Mouse (Mus musculus): Measurements from ENCODE around the gene Rnf7. TPM values are rescaled to one million over a fixed set of nuclear protein-coding genes. Genes with fewer than 3 reads are reported as not detected.
"Not testable (repeated sequence)": the region's sequence is repeated elsewhere in the genome, so short reads cannot be mapped to it uniquely, and the experiment has no call there.

The Rnf7 gene
- total and polyA plus RNA-seq, 2 experiments from 2014 or later, result 217 to 267 TPM

DNA sequence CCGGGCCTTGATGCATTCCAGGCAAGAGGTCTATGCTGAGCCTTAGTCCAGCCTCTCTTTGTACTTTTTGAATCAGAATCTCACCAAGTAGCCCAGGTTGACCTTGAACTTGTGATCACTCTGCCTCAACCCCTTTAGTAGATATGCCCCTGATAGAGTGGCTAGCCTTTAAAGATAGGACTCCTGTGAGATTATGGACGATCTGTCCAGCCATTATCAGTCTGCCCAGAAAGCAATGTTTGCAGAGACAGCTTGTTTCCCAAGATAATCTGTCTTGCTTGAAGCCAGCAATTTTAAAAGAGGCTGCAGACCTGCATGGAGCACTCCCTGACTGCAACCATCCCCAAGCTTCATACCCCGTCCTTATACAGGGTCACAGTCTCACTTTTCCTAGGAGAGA lies 4.6 kb upstream of the Rnf7 start:
- no peak for TF ChIP-seq CTCF (IDR thresholded peaks at IDR 0.05)
- DNase-seq (ENCODE audit: low spot score), result no peak
- Histone ChIP-seq H3K36me3 (ENCODE audit: insufficient read depth, low read length) (no peaks in the 10 kb centered on the region), H3K9ac (replicated peaks; ENCODE audit: low read length, poor library complexity, severe bottlenecking) (no peak overlapping the region), H3K27me3 (ENCODE audit: insufficient read depth, low read length) (no peaks in the 10 kb centered on the region), H3K9me3 (ENCODE audit: low read length) (no peaks in the 10 kb centered on the region), H3K4me1 (ENCODE audit: insufficient read depth, low read length) (no peaks in the 10 kb centered on the region), H3K4me2 (ENCODE audit: low read depth, low read length, poor library complexity, severe bottlenecking) (no peak overlapping the region), H3K4me3 (ENCODE audit: low read depth, low read length) (no peak overlapping the region), H3K27ac (ENCODE audit: low read depth, low read length) (no peak overlapping the region)
- no peak for ATAC-seq (ENCODE audit: low FRiP score)
- 71% methylated on average over 3 of the region's 3 CpGs for WGBS

DNA sequence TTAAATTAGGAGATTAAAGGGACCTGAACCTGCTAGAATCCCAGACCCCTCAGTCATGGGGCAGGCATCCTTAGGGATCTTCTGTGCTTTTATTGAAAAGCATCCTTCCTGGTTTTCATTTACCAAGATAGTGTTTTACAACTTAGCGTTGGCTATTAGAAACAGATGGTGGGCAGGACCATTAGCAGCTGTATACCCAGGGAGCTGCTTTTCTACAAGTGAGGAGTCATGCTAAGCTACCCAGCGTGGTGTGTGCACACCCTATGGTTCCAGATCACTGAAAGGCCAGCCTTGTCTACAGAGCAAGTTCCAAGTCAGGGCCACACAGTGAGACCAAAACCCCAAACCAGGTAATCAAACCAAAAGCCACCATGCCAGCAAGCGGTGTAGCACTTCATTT lies 6.1 kb downstream of the Rnf7 start:
- peaks cover 3% of the 10 kb centered on the region; the same call in 1 of the 2 replicates for H3K4me1 ChIP-seq (ENCODE audit: insufficient read depth, low read length)
- H3K9me3 ChIP-seq (ENCODE audit: low read length), result no peaks in the 10 kb centered on the region
- WGBS, result 79% methylated on average over 3 of the region's 3 CpGs
- H3K27ac ChIP-seq (ENCODE audit: low read depth, low read length), result no peak overlapping the region
- H3K4me2 ChIP-seq (ENCODE audit: low read depth, low read length, poor library complexity, severe bottlenecking), result no peak overlapping the region
- TF ChIP-seq CTCF (IDR thresholded peaks at IDR 0.05), result no peak
- no peaks in the 10 kb centered on the region for H3K27me3 ChIP-seq (ENCODE audit: insufficient read depth, low read length)
- DNase-seq (ENCODE audit: low spot score) (no peak), ATAC-seq (ENCODE audit: low FRiP score) (no peak)
- no peak overlapping the region for H3K4me3 ChIP-seq (ENCODE audit: low read depth, low read length)
- H3K36me3 ChIP-seq (ENCODE audit: insufficient read depth, low read length), result peaks cover 14% of the 10 kb centered on the region
- no peak overlapping the region for H3K9ac ChIP-seq (replicated peaks; ENCODE audit: low read length, poor library complexity, severe bottlenecking)

DNA sequence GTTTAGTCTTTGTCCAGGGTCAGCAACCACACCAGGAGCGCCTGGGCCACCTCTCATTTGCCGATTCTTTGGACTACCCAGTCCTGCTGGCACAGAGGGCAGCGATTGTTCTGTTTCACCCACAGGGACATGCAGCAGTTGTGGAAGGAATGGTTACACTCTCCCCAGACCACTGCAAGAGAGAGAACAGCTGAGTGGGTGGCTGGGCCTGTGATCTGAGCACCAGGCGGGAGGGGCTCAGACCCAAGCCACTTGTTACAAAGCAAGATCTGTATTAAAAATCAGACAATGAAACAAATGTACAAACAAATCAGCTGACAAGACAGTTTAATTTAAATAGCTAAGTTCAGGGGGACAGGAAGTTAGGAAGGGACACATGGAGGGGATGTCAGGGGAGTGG lies 6.8 kb downstream of the Rnf7 start:
- H3K27me3 ChIP-seq (ENCODE audit: insufficient read depth, low read length); DNase-seq (ENCODE audit: low spot score); H3K4me1 ChIP-seq (ENCODE audit: insufficient read depth, low read length); H3K4me3 ChIP-seq (ENCODE audit: low read depth, low read length); H3K4me2 ChIP-seq (ENCODE audit: low read depth, low read length, poor library complexity, severe bottlenecking); H3K27ac ChIP-seq (ENCODE audit: low read depth, low read length); ATAC-seq (ENCODE audit: low FRiP score); H3K9me3 ChIP-seq (ENCODE audit: low read length); H3K9ac ChIP-seq (replicated peaks; ENCODE audit: low read length, poor library complexity, severe bottlenecking): not testable (repeated sequence)
- peaks cover 18% of the 10 kb centered on the region for H3K36me3 ChIP-seq (ENCODE audit: insufficient read depth, low read length)
- WGBS, result 76% methylated on average over 4 of the region's 4 CpGs

DNA sequence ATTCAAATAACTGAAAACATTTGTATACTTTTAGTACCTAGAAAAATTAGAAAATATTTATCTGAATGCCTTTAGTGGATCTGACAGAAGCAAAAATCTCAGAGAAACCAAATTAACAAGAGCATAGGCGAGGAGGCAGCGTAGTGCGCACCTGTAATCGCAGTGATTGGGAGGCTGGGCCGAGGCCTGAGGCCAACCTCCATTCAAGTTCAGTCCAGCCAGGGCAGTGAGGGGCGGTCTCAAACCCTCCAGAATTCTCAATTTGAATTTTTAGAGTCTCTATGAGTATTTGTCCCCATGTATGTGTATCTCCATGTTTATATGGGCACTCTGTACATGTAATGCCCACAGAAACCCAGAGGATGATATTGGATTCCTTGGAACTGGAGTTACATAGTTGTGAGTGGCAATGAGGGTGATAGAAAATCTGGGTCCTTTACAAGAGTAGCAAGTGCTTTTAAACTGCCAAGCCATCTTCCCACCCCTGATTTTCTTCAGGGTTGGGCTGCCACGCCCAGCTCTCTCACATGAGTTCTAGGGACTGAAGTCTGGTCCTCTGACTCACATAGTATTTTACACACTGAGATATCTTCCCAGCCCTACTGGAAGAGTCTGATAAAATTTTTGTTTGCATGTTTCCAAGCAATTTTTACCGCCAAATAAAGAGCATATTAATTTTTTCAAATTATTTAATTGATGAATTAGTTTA lies 8.1 kb downstream of the Rnf7 start:
- Histone ChIP-seq H3K4me2 (ENCODE audit: low read depth, low read length, poor library complexity, severe bottlenecking) (no peak overlapping the region), H3K9me3 (ENCODE audit: low read length) (no peaks in the 10 kb centered on the region), H3K36me3 (ENCODE audit: insufficient read depth, low read length) (peaks cover 18% of the 10 kb centered on the region), H3K27ac (ENCODE audit: low read depth, low read length) (no peak overlapping the region), H3K9ac (replicated peaks; ENCODE audit: low read length, poor library complexity, severe bottlenecking) (no peak overlapping the region), H3K4me1 (ENCODE audit: insufficient read depth, low read length) (no peaks in the 10 kb centered on the region), H3K27me3 (ENCODE audit: insufficient read depth, low read length) (no peaks in the 10 kb centered on the region), H3K4me3 (ENCODE audit: low read depth, low read length) (no peak overlapping the region)
- 96% methylated on average over 8 of the region's 8 CpGs for WGBS
- no peak for ATAC-seq (ENCODE audit: low FRiP score)
- DNase-seq (ENCODE audit: low spot score), result no peak
- TF ChIP-seq CTCF (IDR thresholded peaks at IDR 0.05), result no peak

DNA sequence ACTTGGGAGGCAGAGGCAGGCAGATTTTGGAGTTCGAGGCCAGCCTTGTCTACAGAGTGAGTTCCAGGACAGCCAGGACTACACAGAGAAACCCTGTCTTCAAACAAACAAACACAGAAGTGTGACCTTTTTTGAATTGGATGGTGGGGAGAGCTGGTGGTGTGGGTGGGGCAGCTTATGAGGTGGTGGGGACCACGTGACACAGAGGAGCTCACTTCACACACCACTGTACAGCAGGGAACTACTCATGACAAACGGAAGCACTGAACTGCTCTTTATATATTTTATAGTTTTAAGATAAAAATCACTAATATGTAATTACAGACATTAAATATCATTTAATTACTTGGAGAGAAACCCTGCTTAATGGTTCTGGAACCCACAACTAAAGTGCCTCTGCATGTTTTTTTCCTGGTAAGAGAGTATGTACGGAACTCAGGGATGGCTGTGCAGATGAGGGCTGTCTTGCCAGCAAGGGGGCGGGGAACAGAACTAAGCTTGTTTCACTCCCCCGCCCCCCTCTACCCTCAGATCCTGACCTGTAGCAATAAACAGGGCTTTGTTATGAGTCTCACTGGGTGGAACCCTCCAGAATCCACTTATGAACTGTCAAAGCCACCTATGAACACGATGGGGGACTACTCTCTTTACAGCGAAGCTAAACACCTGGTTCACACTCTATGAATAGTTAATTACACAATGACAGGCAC lies 8.8 kb downstream of the Rnf7 start:
- Histone ChIP-seq H3K9me3 (ENCODE audit: low read length) (no peaks in the 10 kb centered on the region), H3K27ac (ENCODE audit: low read depth, low read length) (no peak overlapping the region), H3K9ac (replicated peaks; ENCODE audit: low read length, poor library complexity, severe bottlenecking) (no peak overlapping the region), H3K36me3 (ENCODE audit: insufficient read depth, low read length) (peaks cover 18% of the 10 kb centered on the region), H3K4me2 (ENCODE audit: low read depth, low read length, poor library complexity, severe bottlenecking) (no peak overlapping the region), H3K27me3 (ENCODE audit: insufficient read depth, low read length) (no peaks in the 10 kb centered on the region), H3K4me3 (ENCODE audit: low read depth, low read length) (no peak overlapping the region), H3K4me1 (ENCODE audit: insufficient read depth, low read length) (no peaks in the 10 kb centered on the region)
- 65% methylated on average over 8 of the region's 8 CpGs for WGBS
- DNase-seq (ENCODE audit: low spot score) (no peak), ATAC-seq (ENCODE audit: low FRiP score) (no peak)
- TF ChIP-seq CTCF (IDR thresholded peaks at IDR 0.05), result no peak

DNA sequence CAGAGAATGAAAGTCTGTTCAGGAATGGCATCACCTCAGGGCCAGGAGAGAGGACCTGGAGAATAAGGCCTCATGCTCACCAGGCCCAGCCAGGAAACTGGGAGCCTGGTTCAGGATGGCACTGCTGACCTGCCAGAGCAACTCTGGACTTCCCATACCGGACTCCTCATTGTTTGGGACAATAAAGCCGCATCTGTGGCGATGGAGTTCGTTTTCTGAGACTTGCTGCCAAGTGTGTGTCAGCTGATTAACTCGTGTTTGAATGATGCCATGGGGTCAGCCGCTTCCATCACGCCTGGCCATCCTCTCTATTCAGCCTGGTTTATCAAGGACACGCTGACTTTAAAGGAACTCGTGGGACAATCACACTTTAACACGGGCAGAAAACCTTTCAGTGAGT lies 14.8 kb downstream of the Rnf7 start:
- no peaks in the 10 kb centered on the region for H3K9me3 ChIP-seq (ENCODE audit: low read length)
- no peak overlapping the region for H3K4me2 ChIP-seq (ENCODE audit: low read depth, low read length, poor library complexity, severe bottlenecking)
- no peak overlapping the region for H3K27ac ChIP-seq (ENCODE audit: low read depth, low read length)
- no peak for DNase-seq (ENCODE audit: low spot score)
- no peak for ATAC-seq (ENCODE audit: low FRiP score)
- TF ChIP-seq CTCF (IDR thresholded peaks at IDR 0.05), result no peak
- no peaks in the 10 kb centered on the region for H3K4me1 ChIP-seq (ENCODE audit: insufficient read depth, low read length)
- 68% methylated on average over 10 of the region's 10 CpGs for WGBS
- peaks cover 9% of the 10 kb centered on the region; the same call in 1 of the 2 replicates for H3K36me3 ChIP-seq (ENCODE audit: insufficient read depth, low read length)
- H3K9ac ChIP-seq (replicated peaks; ENCODE audit: low read length, poor library complexity, severe bottlenecking), result no peak overlapping the region
- H3K27me3 ChIP-seq (ENCODE audit: insufficient read depth, low read length), result no peaks in the 10 kb centered on the region
- H3K4me3 ChIP-seq (ENCODE audit: low read depth, low read length), result no peak overlapping the region
